Mouse (Mus musculus) cerebellum, postnatal 36 days (tissue): ENCODE data around the gene Rai1.

Experiments used
- DNase-seq, 2 experiments: peaks; one replicate each; pipeline ENCODE4 v3.0.0; 2021 to 2022; ENCODE audit warnings: mixed read lengths in 2 of 2

The Rai1 gene

GRCm38 (mm10) chr11:60132061-60132460 is 27.2 kb downstream of the Rai1 start:
- DNase-seq = no peak

GRCm38 (mm10) chr11:60136491-60136890 is 31.7 kb downstream of the Rai1 start:
- DNase-seq = no peak

DNA sequence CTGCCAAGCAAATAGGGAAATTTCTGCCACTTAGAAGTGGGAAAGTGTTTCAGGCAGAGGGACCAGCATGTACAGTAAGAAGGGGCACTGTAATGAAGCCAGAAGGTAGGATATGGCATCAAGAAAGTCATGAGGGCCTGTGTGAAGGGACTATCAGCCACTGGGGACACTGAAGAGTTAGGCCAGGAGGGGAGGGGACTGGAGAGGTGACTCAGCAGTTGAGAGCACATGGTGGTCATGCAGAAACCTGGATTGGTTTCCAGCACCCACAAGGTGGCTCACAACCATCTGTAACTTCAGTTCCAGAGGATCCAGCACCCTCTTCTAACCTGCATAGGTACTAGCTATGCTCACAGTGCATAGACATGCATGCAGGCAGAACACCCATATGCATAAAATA is 32.4 kb downstream of the Rai1 start:
- DNase-seq = no peak

- DNase-seq = peak; percentile 36
These were observed 34.4 kb downstream of the Rai1 start for GRCm38 (mm10) chr11:60139141-60139733.

- peak; percentile 44 to 58 for DNase-seq
These were observed 35.0 kb downstream of the Rai1 start for GRCm38 (mm10) chr11:60139734-60140371.

DNA sequence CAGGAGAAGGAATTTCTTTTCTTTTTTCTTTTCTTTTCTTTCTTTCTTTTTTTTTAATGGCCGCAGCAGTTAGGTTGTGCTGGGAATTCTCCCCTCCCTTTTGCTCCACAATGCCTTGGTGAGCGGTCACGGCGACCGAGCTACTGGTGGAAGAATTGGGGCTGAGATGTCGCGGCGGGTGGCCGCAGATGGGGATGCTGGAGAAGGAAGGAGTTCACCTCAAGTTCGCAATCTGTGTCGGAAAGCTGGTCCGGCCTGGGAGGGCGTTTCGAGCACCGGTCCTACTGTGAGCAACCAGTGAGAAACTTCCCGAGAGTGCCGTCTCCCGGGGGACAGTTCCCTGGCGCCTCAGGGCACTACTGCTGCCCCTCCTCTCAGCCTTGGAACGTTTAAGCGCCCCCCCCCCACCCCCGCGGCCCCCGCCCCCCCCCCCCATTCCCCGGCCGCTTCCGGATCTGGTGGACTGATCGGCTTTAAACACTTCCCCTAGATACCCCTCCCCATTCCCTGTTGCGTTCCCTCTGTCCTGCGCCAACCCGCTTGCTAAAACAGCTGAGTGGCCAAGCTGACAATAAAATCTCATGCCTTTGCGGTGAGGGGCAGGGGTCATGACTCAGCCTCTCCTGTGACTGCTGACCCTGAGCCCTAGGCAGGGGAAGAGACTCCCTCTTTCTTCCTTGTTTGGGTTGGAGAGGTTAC is 35.9 kb downstream of the Rai1 start:
- DNase-seq = peak; percentile 18 to 19

- peak in 1 of 2 experiments; percentile 25 for DNase-seq
These were observed 36.4 kb downstream of the Rai1 start for GRCm38 (mm10) chr11:60141285-60141608.

GRCm38 (mm10) chr11:60143086-60143485 is 38.3 kb downstream of the Rai1 start:
- no peak for DNase-seq

DNA sequence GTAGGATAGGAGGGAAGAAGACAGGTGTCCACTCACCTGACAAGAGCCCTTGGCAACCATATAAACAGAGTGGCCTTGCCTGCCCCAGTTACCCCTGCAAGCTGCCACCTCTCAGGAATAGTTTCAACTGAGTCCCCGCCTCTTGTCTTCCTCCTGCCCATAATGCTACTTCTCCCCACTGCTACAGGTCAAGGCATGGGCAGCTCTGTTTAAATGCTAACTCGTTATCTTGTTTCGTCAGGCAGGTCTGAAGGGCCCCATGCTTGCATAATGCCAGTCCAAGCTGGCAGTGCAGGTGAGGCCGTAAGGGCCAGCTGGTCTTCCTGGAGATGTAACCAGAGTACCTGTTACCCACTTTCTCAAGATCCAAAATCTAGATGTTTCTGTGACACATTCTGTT is 41.4 kb downstream of the Rai1 start:
- no peak for DNase-seq

DNA sequence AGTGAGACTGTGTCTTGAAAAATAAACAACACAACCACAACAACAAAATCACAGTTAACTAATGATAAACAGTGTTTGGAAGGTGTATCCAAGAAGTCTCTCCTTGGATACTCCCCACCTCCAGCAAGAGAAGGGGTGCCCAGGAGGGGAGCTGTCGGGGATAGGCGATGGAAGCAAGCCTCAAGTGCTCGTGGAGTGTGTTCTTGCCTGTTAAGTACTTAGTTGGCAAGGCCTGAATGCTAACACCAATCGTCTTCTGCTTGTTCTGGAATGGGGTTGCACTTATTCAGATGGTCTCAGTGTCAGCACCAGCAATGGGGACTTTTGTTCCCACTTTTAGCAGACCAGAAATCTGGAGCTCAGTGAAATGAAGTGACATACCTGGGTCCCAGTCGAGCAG is 43.8 kb downstream of the Rai1 start:
- DNase-seq = no peak

DNA sequence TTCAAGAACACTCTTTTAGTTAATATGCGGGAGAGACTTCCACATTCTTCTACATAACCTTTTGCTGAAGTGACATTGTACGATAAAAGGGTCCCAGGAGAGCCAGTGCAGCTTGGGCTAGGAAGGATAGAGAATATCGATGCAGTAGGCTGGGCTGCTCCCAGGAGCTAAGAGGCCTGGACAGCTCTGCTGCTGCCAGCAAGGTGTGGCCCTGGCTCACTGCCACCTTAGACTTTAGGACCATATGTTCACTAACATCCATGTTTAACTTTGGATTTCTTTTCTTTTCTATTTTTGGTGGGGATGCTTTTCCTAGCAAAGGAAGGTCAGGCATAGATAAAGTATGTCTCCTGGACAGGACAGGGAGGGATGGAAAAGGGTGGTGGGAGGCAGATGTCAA is 44.3 kb downstream of the Rai1 start:
- peak; percentile 31 to 40 for DNase-seq

DNA sequence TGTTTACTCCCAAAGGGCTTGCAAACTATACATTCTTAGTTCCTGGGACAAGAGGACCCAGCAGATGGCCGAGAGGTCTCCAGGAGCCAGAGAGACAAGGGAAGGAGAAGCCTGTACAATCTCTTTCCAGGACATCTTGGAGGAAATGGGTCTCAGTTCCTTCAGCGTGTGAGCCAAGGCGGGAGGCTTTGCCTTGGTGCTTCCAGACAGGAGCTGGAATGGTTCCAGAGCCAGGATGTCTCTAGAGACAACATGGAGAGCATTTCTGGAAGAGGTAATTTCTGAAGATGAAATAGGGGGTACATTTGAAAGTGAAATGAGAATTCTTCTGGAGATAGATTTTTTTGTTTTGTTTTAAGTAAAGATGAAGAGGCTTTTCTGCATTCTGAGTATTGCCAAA is 45.9 kb downstream of the Rai1 start:
- peak in 1 of 2 experiments; percentile 36 for DNase-seq

GRCm38 (mm10) chr11:60152339-60152738 is 47.5 kb downstream of the Rai1 start:
- no peak for DNase-seq

- no peak for DNase-seq
These were observed 49.1 kb downstream of the Rai1 start for GRCm38 (mm10) chr11:60153936-60154335.

DNA sequence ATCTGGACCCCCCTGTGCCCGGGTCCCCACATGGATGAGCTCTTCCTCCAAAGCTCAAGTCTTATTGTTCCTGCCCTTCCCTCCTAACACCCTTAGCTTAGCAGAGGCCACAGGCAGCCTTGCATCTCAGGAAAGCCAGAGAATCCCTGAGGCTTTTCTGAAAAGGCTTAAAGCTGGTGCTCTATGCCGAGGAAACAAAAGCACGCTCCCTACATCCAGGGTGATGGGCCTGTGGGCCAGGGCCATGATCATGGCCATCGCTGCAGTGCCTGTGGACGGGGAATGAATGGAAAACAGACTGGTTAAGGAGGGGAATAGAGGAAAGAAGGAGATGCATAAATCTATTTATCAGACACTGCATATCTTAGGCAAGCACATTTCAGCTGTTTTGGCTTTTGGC is 50.9 kb downstream of the Rai1 start:
- no peak for DNase-seq

DNA sequence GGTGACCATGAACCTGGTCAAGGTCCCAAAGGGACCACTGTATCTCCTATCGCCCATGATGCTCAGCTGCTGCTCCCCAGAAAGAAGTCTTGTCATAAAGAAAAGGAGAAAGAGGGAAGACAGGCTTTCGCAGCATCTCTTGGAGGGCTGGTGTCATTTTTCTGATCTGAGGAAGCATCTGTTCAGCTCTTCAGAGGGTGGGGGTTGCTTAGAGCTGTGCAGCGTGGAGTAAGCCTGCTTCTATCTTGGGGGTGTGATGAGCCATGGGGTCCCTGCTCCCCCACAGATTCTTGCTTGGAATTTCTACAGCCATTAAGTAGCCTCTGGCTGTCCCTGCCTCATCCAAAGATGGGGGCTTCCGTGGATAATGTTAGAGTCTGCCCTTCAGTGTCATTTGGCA is 53.5 kb downstream of the Rai1 start:
- DNase-seq = no peak

GRCm38 (mm10) chr11:60159955-60160354 is 55.1 kb downstream of the Rai1 start:
- no peak for DNase-seq

DNA sequence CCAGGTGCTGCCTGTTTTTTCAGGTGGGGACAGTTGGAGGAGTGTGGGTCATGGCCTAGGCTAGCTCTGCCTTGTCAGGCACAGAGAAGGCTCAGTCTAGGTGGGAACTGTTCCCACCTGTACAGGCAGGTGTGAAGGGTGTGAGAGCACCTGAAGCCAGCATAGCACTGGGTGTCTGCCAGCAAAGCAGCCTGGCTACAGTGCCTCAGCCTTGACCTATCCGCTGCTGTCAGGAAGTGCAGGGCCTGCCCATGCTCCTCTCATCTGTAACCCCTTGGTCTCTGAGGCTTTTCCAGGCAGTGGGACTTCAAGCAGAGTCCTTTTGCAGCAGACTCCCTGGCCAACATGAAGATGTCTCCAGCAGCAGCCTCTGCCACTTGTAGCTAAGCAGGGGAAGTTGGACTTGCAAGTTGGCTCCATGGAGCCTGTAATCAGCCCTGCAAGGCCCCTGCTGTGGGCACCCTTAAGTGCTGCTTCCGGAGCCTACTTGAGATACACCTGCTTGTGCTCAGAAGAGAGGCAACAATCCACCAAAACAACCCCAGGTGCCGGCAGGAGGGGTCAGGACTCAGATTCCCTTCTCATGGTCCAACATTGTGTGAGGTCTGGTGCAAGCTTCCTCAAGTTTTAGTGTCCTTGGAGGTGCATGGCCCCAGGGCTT is 55.8 kb downstream of the Rai1 start:
- no peak for DNase-seq

DNA sequence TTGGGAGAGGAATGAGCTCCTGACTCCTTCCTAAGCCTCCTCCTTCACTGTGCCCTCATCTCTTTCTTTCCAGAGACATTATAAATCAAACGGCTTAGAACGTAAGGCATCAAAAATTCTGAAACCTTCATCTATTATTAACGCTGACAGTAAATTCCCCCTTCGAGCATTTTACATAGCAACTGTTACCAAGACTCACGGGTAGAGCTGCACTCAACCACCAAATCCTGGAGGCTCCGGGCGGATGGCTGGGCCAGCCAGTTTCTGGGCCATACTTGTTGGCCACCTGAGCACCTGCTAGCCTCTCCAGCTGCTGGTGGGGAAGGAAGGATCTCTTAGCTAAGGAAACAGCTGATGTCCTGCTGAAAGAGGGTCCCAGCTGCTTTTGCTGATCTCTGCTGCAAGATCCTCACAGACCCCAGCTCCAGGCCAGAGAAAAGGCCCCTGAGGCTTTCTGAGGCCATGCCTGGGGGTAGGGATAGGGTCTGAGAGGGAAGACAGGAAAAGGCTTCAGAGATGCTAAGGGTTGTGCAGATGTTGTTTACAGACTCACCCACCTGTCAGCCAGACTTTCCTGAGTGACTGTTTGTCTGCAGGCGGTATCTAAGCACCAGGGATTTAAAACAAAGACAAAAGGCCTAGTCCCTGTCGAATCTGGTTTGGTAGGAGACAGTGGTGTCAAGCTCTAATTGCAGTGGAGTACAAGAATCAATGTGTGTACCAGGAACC is 56.5 kb downstream of the Rai1 start:
- DNase-seq = no peak

DNA sequence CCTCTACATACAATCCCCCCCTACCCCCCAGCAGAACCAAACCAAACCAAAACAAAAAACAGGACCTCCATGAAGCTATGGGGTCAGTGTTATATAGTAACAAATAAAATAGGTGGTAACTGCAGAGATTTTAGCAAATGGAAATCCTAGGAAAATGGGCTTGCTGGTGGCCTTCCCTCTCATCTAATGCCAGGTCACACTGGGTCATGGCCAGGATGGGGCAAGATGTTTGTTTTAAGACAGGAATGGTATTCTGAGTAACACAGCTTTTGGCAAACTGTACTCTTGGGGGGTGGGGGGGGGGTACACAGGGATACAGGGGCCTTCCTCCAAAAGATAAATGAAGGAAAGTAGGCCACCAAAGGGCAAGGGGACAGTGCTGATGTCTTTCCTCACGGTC is 57.7 kb downstream of the Rai1 start:
- DNase-seq = no peak

GRCm38 (mm10) chr11:60163362-60163761 is 58.5 kb downstream of the Rai1 start:
- DNase-seq = no peak

- DNase-seq = no peak
These were observed 59.6 kb downstream of the Rai1 start for GRCm38 (mm10) chr11:60164450-60164849.

DNA sequence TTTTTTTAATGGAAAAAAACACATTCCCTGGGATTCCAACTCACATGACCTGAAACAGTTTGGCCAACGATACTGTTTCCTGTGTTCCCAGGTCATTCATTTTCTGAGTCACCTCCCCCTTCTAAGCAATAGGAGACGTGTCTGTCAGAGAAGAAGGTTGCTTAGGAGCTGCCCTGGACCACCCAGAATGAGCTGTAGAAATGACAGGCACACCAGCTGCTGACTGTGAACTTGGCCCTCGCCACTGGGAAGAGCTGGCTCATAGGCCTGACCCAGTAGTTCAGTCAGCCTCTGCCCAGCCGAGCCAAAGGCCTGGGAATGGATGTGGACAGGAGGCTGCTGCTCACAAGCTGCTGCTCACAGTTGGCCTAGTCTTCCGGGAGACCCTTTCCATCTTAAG is 60.3 kb downstream of the Rai1 start:
- DNase-seq = no peak
